Mouse (Mus musculus): ENCODE data around the gene Ctnnbl1.

- no peak for TF ChIP-seq EP300 (IDR thresholded peaks at IDR 0.05; ENCODE audit: low read depth)
- no peak for TF ChIP-seq CTCF (IDR thresholded peaks at IDR 0.05; ENCODE audit: low read depth)
Observed at GRCm38 (mm10) chr2:157817672-157818071, 80.5 kb downstream of the Ctnnbl1 start.

Data from liver, embryonic 14.5 days (tissue).